Mouse (Mus musculus) forelimb bud, embryonic 11.5 days (tissue): Measurements from ENCODE around the gene Gm10382.
A peak's percentile ranks its signal among the peaks of the same experiment; 100 is the strongest.
"Not testable (repeated sequence)": the region's sequence is repeated elsewhere in the genome, so short reads cannot be mapped to it uniquely, and the experiment has no call there.

Experiments used
- DNase-seq: peaks from one replicate; pipeline ENCODE4 v3.0.0-alpha.2; 2012; ENCODE audit warnings: low read depth, low spot score

The Gm10382 gene

DNA sequence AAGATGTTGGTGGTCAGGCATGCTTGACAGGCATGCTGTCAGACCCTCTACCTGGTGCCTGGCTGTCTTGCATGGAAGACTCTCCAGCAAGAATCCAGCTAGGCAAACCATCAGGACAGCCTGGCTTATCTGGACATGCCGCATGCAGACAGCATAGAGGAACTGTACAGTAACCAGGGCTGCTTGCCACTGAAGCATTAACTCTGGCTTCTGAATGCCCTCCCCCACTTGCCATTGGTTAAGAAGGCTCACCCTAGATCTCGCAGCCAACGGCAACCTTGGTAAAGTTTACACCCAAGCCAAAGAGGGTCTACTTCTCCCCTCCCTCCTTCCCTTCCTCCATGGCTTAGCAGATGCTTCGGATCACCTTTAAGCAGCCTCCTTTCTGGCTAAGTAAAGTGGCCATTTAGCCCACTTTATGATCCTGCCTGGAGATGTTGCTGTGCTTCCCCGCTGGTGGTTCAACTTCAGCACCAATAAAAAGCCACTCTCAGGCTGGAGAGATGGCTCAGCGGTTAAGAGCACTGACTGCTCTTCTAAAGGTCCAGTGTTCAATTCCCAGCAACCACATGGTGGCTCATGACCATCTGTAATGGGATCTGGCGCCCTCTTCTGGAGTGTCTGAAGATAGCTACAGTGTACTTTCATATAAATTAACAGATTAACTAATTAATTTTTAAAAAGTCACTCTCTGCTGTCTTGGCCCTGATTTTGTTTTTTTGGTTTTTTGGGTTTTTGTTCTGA is 18.0 kb upstream of the Gm10382 start:
- no peak for DNase-seq

DNA sequence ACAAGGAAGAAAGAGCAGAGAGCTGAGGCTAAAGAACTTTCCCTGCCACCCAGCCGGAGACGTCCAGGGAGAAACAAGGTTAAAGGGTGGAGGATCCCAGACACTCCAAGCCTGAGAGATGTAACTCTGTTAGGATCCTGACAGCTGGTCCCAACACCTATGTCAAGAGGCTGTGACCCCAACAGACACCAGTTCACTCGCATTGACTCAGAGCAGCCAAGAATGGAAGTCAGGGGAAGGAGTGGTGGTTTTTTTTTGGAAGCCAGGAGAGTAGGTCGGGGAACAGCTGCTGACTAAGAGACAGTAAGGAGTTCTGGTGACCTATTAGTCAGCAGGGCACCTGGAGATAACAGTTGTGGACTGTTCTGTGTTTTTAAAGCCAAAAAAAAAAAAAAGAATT is 17.1 kb upstream of the Gm10382 start:
- no peak for DNase-seq

DNA sequence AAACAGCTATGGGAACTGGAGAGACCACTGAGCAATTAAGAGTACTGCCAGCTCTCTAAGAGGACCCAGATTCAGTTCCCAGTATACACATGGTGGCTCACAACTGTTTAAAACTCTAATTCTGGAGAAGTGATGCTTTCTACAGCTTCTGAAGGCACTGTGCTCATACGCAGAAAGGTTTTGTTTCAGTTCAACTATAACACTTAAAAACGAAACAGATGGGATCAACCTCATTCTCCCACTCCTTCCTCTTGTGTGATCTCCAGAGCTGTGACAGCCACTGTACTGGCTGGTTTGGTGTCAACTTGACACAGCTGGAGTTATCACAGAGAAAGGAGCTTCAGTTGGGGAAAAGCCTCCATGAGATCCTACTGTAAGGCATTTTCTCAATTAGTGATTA is 13.3 kb upstream of the Gm10382 start:
- no peak for DNase-seq

- no peak for DNase-seq
Measured at GRCm38 (mm10) chr5:125377214-125377613, 11.9 kb upstream of the Gm10382 start.

DNA sequence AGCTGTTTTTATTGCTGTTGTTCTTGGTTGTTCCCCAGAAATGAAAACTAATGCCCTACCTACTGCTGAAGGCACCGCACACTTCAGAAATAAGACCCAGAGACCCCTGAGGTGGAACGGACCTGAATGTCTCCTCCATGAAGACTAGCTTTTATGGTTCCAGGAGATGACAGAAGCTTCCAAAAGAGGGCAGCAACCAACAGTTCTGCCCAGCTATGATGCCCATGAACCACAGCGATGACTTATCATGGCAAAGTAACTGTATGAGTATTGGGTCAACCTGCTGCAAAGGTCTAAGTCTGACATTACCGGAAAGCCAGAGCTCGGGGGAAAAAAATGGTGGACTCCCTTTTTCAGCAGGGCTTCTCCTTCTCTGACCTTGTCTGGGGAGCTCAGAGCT is 10.2 kb upstream of the Gm10382 start:
- DNase-seq, result no peak

GRCm38 (mm10) chr5:125381954-125382672 is 7.0 kb upstream of the Gm10382 start:
- DNase-seq, result no peak

DNA sequence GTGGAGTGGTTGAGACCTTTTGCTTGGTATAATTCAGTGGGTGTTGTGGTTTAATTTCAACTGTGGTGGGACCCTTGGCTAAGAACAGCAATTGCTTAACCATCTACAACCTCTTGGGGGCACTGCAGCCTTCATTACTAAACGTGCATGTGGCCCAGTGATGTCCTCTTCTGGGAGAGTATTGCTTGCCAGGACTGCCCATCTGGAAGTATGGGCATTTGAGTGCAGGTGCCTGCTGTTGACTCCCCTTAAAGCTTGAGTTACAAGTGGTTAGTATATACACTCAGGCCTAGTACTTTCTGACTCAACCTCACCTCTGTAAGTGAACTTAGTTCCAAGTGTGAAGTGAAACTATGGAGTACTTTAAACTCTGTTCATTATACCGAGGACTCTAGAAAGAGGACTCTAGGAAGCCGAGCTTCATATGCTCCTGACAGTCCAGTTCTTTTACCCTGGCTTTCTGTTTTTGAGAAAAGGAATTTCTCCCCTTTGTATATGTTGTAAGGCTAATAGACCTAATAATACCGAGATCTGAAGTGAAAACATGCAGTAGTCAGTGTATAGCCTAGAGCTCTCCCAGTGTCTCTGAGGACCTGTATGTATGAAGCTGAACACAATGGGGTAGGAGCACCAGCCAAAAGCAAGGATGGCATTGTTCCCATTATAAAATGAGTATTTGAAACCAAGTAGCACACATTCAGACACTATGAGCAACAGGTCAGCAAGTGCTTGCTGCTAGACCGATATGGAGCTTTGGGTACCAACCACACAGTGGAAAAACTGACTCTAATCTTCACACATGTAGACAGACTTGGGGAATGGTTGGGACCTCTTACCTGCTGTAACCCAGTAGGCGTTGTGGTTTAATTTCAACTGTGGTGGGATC is 6.2 kb upstream of the Gm10382 start:
- peak; percentile 40 for DNase-seq

GRCm38 (mm10) chr5:125383637-125384420 is 5.3 kb upstream of the Gm10382 start:
- no peak for DNase-seq

GRCm38 (mm10) chr5:125384512-125385214 is 4.5 kb upstream of the Gm10382 start:
- DNase-seq, result no peak

GRCm38 (mm10) chr5:125385215-125385940 is 3.7 kb upstream of the Gm10382 start:
- no peak for DNase-seq

DNA sequence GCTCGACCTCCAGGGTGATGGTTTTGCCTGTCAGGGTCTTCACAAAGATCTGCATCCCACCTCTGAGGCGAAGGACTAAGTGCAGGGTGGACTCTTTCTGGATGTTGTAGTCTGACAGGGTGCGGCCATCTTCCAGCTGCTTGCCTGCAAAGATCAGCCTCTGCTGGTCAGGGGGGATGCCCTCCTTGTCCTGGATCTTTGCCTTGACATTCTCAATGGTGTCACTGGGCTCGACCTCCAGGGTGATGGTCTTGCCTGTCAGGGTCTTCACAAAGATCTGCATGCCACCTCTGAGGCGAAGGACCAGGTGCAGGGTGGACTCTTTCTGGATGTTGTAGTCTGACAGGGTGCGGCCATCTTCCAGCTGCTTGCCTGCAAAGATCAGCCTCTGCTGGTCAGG is 1.8 kb upstream of the Gm10382 start:
- not testable (repeated sequence) for DNase-seq

DNA sequence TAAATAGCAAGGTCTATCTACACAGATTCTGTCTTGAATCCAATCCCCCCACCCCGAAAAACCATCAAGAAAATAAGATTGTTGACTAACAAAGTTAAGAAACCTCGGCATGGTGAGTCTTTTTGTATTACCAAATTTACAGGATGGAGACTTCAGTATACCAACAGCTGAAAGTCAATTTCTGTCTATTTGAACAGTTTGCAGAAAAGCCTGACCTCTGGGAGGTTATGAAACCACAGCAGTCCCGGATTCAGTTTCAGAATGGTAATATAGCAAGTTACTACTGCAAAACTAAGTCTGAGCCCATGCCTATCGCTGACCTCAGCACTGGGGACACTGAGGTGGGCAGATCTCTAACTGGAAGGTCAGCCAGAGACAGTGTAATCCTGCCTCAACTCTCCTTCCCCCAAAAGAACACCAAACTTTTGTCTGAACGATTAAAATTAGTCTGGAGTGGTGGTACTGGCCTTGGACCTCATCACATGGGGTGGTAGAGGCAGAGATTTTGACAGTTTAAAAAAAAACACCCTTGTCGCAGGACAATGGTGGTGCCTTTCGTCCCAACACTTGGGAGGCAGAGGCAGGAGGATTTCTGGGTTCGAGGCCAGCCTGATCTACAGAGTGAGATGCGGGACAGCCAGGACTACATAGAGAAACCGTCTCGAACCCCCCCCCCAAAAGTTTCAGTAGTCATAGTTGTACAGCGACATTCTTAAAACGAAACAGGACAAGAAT is 597 bp upstream of the Gm10382 start:
- no peak for DNase-seq

GRCm38 (mm10) chr5:125389579-125390441 is 688 bp downstream of the Gm10382 start, which contains the start of gene Ubc:
TSS of gene Ubc (minus strand) at chr5:125390202.
- peak; percentile 90 for DNase-seq

- no peak for DNase-seq
Measured at GRCm38 (mm10) chr5:125390906-125391477, 1.9 kb downstream of the Gm10382 start.

DNA sequence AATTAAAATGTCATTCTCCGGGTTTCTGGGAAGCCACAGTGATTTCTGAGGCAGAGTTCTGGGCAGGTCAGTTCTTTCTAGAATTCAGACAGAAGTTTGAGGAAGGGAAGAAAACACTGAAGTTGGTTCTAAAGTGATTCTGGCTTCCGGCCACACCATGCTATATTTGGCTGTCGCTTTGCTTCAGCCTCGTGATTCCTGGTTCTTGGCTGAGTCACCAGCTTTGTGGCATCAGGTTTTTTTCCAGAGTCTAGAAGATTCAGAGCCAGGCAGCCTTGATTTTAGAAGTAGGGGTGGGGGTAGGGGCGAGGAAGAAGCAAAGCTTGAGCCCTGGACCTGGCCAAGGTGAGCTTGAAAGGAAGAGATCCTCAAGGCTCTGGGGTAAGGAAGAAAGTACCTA is 2.5 kb downstream of the Gm10382 start:
- no peak for DNase-seq

- not testable (repeated sequence) for DNase-seq
Measured at GRCm38 (mm10) chr5:125392176-125392575, 3.1 kb downstream of the Gm10382 start.

- DNase-seq, result no peak
Measured at GRCm38 (mm10) chr5:125392618-125392976, 3.5 kb downstream of the Gm10382 start.
